Mouse (Mus musculus): ENCODE results near the gene Olfr623. TPM values are rescaled to one million over a fixed set of nuclear protein-coding genes. Genes with fewer than 3 reads are reported as not detected.

Olfr623 gene
- total RNA-seq (2021): not detected
- long read RNA-seq, experiment 1: 0 reads
- long read RNA-seq, experiment 2: 0 reads

DNA sequence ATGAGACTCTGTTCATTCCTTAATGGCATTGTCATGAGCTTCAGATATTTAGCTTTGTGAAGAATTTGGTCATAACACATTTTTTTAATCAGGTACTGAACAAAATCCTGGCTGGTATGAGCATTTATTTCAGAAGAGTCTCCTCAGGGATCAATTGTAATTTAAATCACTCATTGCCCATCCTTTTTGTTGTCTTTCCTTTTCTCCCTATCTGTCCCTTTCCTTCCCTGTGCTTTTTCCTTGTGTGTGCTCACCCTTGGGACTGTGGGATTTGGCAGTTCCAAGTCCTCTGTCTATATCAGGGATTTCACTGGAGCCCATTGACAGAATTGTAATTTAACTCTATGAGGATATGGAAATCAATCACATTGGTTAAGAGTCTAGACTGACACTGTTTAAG lies at the start of gene Olfr623:
Gene Olfr623, minus strand, starts transcription at position 101 of the 400 bp plus-strand sequence.
- TF ChIP-seq CTCF (IDR thresholded peaks at IDR 0.05): no peak
- Histone ChIP-seq H3K4me3 (no peak within 1 kb of the TSS), H3K27ac (no peak within 1 kb of the TSS)
- no peak for DNase-seq (ENCODE audit: extremely low spot score in 1 of 2, low spot score in 2 of 2)
- intact Hi-C loops (cut with DNase I): no loop called here

GRCm38 (mm10) chr7:103712024-103712423 lies 48.5 kb upstream of the Olfr623 start:
- Histone ChIP-seq H3K27ac (no peak overlapping the region), H3K4me3 (no peak overlapping the region)
- intact Hi-C loops (cut with DNase I): no loop called here
- TF ChIP-seq CTCF (IDR thresholded peaks at IDR 0.05): peak; percentile 15
- no peak for DNase-seq (ENCODE audit: extremely low spot score in 1 of 2, low spot score in 2 of 2)

- DNase-seq (ENCODE audit: extremely low spot score in 1 of 2, low spot score in 2 of 2): no peak
- Histone ChIP-seq H3K27ac (no peak overlapping the region), H3K4me3 (no peak overlapping the region)
- intact Hi-C loops (cut with DNase I): no loop called here
- TF ChIP-seq CTCF (IDR thresholded peaks at IDR 0.05): no peak
Observed at GRCm38 (mm10) chr7:103699469-103699868, 36.0 kb upstream of the Olfr623 start.

- Histone ChIP-seq H3K27ac (no peak within 1 kb of the TSS), H3K4me3 (no peak within 1 kb of the TSS)
- DNase-seq (ENCODE audit: extremely low spot score in 1 of 2, low spot score in 2 of 2): no peak
- TF ChIP-seq CTCF (IDR thresholded peaks at IDR 0.05): no peak
- intact Hi-C loops (cut with DNase I): no loop called here
Observed at GRCm38 (mm10) chr7:103682420-103682819, 18.9 kb upstream of the Olfr623 start, which contains the start of gene Olfr625-ps1. TSS of gene Olfr625-ps1 (plus strand) at chr7:103682720.

DNA sequence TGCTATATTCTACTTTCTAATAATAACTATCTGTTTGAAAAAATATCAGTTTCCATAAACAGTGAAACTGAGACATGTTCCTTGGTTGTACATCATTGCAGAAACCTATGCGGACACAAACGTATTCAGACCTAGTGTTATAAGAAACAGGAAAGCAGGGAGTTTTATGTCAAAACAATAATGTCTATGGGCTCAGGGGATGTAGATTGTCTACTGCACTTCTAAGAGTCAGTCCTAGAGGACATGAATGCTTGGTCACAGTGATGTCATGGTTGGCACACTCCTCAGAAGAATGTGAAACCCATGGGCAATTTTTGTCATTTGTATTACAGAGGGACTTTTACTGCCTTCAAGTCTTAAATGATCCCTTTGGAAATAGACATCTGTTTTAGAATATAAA lies 7.6 kb upstream of the Olfr623 start, which contains the start of gene Olfr624:
Gene Olfr624, minus strand, starts transcription at position 101 of the 400 bp plus-strand sequence.
- TF ChIP-seq CTCF (IDR thresholded peaks at IDR 0.05): no peak
- H3K27ac ChIP-seq: no peak within 1 kb of the TSS
- intact Hi-C loops (cut with DNase I): no loop called here
- no peak within 1 kb of the TSS for H3K4me3 ChIP-seq
- no peak for DNase-seq (ENCODE audit: extremely low spot score in 1 of 2, low spot score in 2 of 2)

DNA sequence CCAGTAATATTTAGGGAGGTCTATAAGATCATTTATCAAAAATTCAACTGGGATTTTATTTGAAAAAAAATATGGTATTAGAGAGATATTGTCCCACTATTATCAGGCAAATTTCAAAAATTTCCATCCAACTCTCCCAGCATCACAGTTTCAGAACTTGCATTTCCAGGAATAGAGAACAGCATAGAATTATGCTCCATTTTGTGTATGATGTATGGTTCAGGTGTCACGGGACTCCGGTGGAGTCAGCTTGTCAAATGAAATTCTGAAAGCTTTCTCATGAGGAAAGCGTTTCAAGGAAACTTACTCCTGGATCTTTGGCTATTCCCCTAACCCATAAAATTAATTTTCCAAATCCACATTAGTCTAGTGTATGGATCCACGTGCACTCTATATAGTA lies 19.4 kb downstream of the Olfr623 start:
- Histone ChIP-seq H3K4me3 (no peak overlapping the region), H3K27ac (no peak overlapping the region)
- intact Hi-C loops (cut with DNase I): no loop called here
- DNase-seq (ENCODE audit: extremely low spot score in 1 of 2, low spot score in 2 of 2): no peak
- TF ChIP-seq CTCF (IDR thresholded peaks at IDR 0.05): no peak

GRCm38 (mm10) chr7:103642602-103643001 lies 20.9 kb downstream of the Olfr623 start, which contains the start of gene Olfr622:
TSS of gene Olfr622 (minus strand) at chr7:103642702.
- intact Hi-C loops (cut with DNase I): no loop called here
- no peak for TF ChIP-seq CTCF (IDR thresholded peaks at IDR 0.05)
- no peak for DNase-seq (ENCODE audit: extremely low spot score in 1 of 2, low spot score in 2 of 2)
- H3K27ac ChIP-seq: no peak within 1 kb of the TSS
- H3K4me3 ChIP-seq: no peak within 1 kb of the TSS

GRCm38 (mm10) chr7:103636795-103637194 lies 26.7 kb downstream of the Olfr623 start:
- no peak for TF ChIP-seq CTCF (IDR thresholded peaks at IDR 0.05)
- DNase-seq (ENCODE audit: extremely low spot score in 1 of 2, low spot score in 2 of 2): no peak
- intact Hi-C loops (cut with DNase I): no loop called here
- no peak overlapping the region for H3K4me3 ChIP-seq
- H3K27ac ChIP-seq: no peak overlapping the region

GRCm38 (mm10) chr7:103612434-103612833 lies 51.1 kb downstream of the Olfr623 start, which contains the start of gene Olfr620:
TSS of gene Olfr620 (minus strand) at chr7:103612534.
- no peak for DNase-seq (ENCODE audit: extremely low spot score in 1 of 2, low spot score in 2 of 2)
- intact Hi-C loops (cut with DNase I): no loop called here
- TF ChIP-seq CTCF (IDR thresholded peaks at IDR 0.05): no peak
- H3K27ac ChIP-seq: no peak within 1 kb of the TSS
- H3K4me3 ChIP-seq: no peak within 1 kb of the TSS

Other genes with a start within 250 kb of the Olfr623 start
- not detected for gene Usp17lc, start 248.6 kb downstream of the Olfr623 start, total RNA-seq (2021)
- not detected for gene Olfr605, start 218.3 kb downstream of the Olfr623 start, total RNA-seq (2021)
- gene Olfr606, start 214.7 kb downstream of the Olfr623 start, total RNA-seq (2021): not detected
- not detected for gene Olfr607, start 199.5 kb downstream of the Olfr623 start, total RNA-seq (2021)
- gene Olfr608, start 193.8 kb downstream of the Olfr623 start, total RNA-seq (2021): not detected
- gene Olfr609, start 165.6 kb downstream of the Olfr623 start, total RNA-seq (2021): not detected
- gene Olfr610, start 151.6 kb downstream of the Olfr623 start, total RNA-seq (2021): not detected
- not detected for gene Olfr611, start 142.9 kb downstream of the Olfr623 start, total RNA-seq (2021)
- not detected for gene Olfr612, start 121.0 kb downstream of the Olfr623 start, total RNA-seq (2021)
- not detected for gene Olfr613, start 115.6 kb downstream of the Olfr623 start, total RNA-seq (2021)
- not detected for gene Olfr615, start 107.6 kb downstream of the Olfr623 start, total RNA-seq (2021)
- gene Olfr616, start 94.6 kb downstream of the Olfr623 start, total RNA-seq (2021): not detected
- not detected for gene Olfr617, start 90.6 kb downstream of the Olfr623 start, total RNA-seq (2021)
- gene Olfr618, start 73.6 kb downstream of the Olfr623 start, total RNA-seq (2021): not detected
- gene Olfr619, start 63.1 kb downstream of the Olfr623 start, total RNA-seq (2021): not detected
- not detected for gene Olfr620, start 51.2 kb downstream of the Olfr623 start, total RNA-seq (2021)
- gene Olfr622, start 21.0 kb downstream of the Olfr623 start, total RNA-seq (2021): not detected
- gene Olfr624, start 7.5 kb upstream of the Olfr623 start, total RNA-seq (2021): under 1 TPM in 1 of 2 experiments, not detected in 1; 0.07 TPM
- not detected for gene Olfr625-ps1, start 19.0 kb upstream of the Olfr623 start, total RNA-seq (2021)
- gene Olfr243, start 51.0 kb upstream of the Olfr623 start, total RNA-seq (2021): not detected
- gene Olfr628, start 66.7 kb upstream of the Olfr623 start, total RNA-seq (2021): not detected
- gene Olfr629, start 81.2 kb upstream of the Olfr623 start, total RNA-seq (2021): not detected
- not detected for gene Olfr630, start 93.6 kb upstream of the Olfr623 start, total RNA-seq (2021)
- not detected for gene Olfr69, start 107.9 kb upstream of the Olfr623 start, total RNA-seq (2021)
- gene Olfr68, start 116.0 kb upstream of the Olfr623 start, total RNA-seq (2021): not detected
- gene Olfr67, start 128.1 kb upstream of the Olfr623 start, total RNA-seq (2021): not detected
- 10 to 100 TPM; 29.5 to 36.6 TPM for gene Hbb-bt, start 150.3 kb upstream of the Olfr623 start, total RNA-seq (2021)
- 100 to 1,000 TPM; 305 to 339 TPM for gene Hbb-bs, start 164.4 kb upstream of the Olfr623 start, total RNA-seq (2021)
- gene Hbb-bh2, start 176.8 kb upstream of the Olfr623 start, total RNA-seq (2021): not detected
- not detected for gene Hbb-bh1, start 179.5 kb upstream of the Olfr623 start, total RNA-seq (2021)
- gene Hbb-y, start 189.5 kb upstream of the Olfr623 start, total RNA-seq (2021): not detected
- gene Olfr66, start 222.6 kb upstream of the Olfr623 start, total RNA-seq (2021): not detected
- gene Olfr64, start 230.8 kb upstream of the Olfr623 start, total RNA-seq (2021): not detected
- not detected for gene Olfr65, start 239.8 kb upstream of the Olfr623 start, total RNA-seq (2021)